Mouse (Mus musculus) thymus, adult 2 months (tissue): ENCODE results near the gene Ank3.

Experiments used
- CTCF ChIP-seq: fragments of 200-500 bp; IDR thresholded peaks from 2 replicates; pipeline ENCODE4 v1.5.1; 2012; ENCODE audit warnings: mild to moderate bottlenecking, control low read depth, low read length, moderate library complexity, borderline replicate concordance; ENCODE audit not compliant: control insufficient read depth, poor library complexity, insufficient read depth; ENCODE audit errors: extremely low read depth
- POLR2A ChIP-seq: fragments of 200-500 bp; IDR thresholded peaks from 2 replicates; pipeline ENCODE4 v1.6.1; 2012; ENCODE audit warnings: mild to moderate bottlenecking, low read length, control low read depth, moderate library complexity; ENCODE audit not compliant: control insufficient read depth, poor library complexity, insufficient read depth; ENCODE audit errors: extremely low read depth

DNA sequence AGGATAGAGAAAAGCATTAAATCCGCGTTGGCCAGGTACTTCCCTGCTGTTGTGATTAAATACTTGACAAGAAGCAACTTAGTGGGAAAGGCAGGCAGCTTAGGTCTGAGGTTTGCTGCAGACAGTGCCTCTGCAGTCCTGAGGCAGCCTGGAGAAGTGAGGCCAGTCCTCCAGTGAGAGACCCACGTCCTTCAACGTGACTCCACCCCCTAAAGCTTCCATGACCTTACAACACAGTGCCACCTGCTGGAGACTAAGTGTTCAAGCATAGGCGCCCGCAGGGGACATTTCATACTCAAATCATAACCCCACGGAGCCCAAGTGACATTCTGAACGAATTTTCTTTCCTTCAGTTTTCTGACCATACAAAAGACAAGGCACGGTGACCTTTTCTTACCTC, 394.5 kb downstream of the Ank3 start:
- TF ChIP-seq CTCF (no peak), POLR2A (no peak)
